Mouse (Mus musculus) gastrocnemius, adult 18-20 months (tissue): ENCODE measurements at regions not wholly inside any gene's neighbourhood (a gene's known extent, or its start where the extent isn't known, plus 50 kb on each side); places are given as distances from the start of the nearest gene placed in this dataset.

Experiments
- DNase-seq: peaks from one replicate; pipeline ENCODE4 v3.0.0; 2021; ENCODE audit warnings: low spot score

GRCm38 (mm10) chr8:126719748-126720147 is 126.0 kb upstream of the Irf2bp2 start:
- no peak for DNase-seq

- no peak for DNase-seq
Observed at GRCm38 (mm10) chr8:126717652-126718155, 123.9 kb upstream of the Irf2bp2 start.

- no peak for DNase-seq
Observed at GRCm38 (mm10) chr8:126715666-126716065, 121.9 kb upstream of the Irf2bp2 start.

GRCm38 (mm10) chr8:126713602-126714145 is 119.9 kb upstream of the Irf2bp2 start:
- no peak for DNase-seq

- no peak for DNase-seq
Observed at GRCm38 (mm10) chr8:126713181-126713580, 119.4 kb upstream of the Irf2bp2 start.

GRCm38 (mm10) chr8:126712749-126713148 is 119.0 kb upstream of the Irf2bp2 start:
- no peak for DNase-seq

- DNase-seq: no peak
Observed at GRCm38 (mm10) chr8:126708956-126709355, 115.2 kb upstream of the Irf2bp2 start.

- no peak for DNase-seq
Observed at GRCm38 (mm10) chr8:126707300-126707902, 113.6 kb upstream of the Irf2bp2 start.

GRCm38 (mm10) chr8:126706247-126706646 is 112.5 kb upstream of the Irf2bp2 start:
- DNase-seq: no peak

GRCm38 (mm10) chr8:126705391-126705790 is 111.6 kb upstream of the Irf2bp2 start:
- no peak for DNase-seq

- no peak for DNase-seq
Observed at GRCm38 (mm10) chr8:126704706-126705105, 110.9 kb upstream of the Irf2bp2 start.

- no peak for DNase-seq
Observed at GRCm38 (mm10) chr8:126703546-126703945, 109.8 kb upstream of the Irf2bp2 start.

GRCm38 (mm10) chr8:126702294-126702693 is 108.5 kb upstream of the Irf2bp2 start:
- DNase-seq: peak; percentile 31

- DNase-seq: no peak
Observed at GRCm38 (mm10) chr8:126699389-126699775, 105.6 kb upstream of the Irf2bp2 start.

GRCm38 (mm10) chr8:126698601-126699388 is 105.0 kb upstream of the Irf2bp2 start:
- no peak for DNase-seq

GRCm38 (mm10) chr8:126696346-126697010 is 102.7 kb upstream of the Irf2bp2 start:
- DNase-seq: no peak

- peak; percentile 54 for DNase-seq
Observed at GRCm38 (mm10) chr8:126694370-126694769, 100.6 kb upstream of the Irf2bp2 start.

GRCm38 (mm10) chr8:126693642-126694041 is 99.9 kb upstream of the Irf2bp2 start:
- no peak for DNase-seq

GRCm38 (mm10) chr8:126692711-126693110 is 98.9 kb upstream of the Irf2bp2 start:
- no peak for DNase-seq

GRCm38 (mm10) chr8:126692263-126692662 is 98.5 kb upstream of the Irf2bp2 start:
- DNase-seq: peak; percentile 91

GRCm38 (mm10) chr8:126688450-126688849 is 94.7 kb upstream of the Irf2bp2 start:
- DNase-seq: no peak

- DNase-seq: no peak
Observed at GRCm38 (mm10) chr8:126688014-126688413, 94.2 kb upstream of the Irf2bp2 start.
